Mouse (Mus musculus) megakaryocyte, adult 5-6 weeks (primary cell): ENCODE data around the gene Kpna7. TPM values are rescaled to one million over a fixed set of nuclear protein-coding genes. Genes with fewer than 3 reads are reported as not detected.
A peak's percentile ranks its signal among the peaks of the same experiment; 100 is the strongest.
"Not testable (repeated sequence)": the region's sequence is repeated elsewhere in the genome, so short reads cannot be mapped to it uniquely, and the experiment has no call there.

ENCODE experiments used
- ATAC-seq: 2 replicates; pipeline ENCODE4 v1.8.0; 2016; ENCODE audit warnings: mild to moderate bottlenecking, inconsistent platforms; ENCODE audit not compliant: poor library complexity, severe bottlenecking
- total RNA-seq, 2 experiments: library from RNA; stranded (forward) in 1 of 2; stranded (reverse) in 1 of 2; fragments of 153-499, 151-499 nt in 1 of 2; fragments of 221-1000, 200-1000 nt in 1 of 2; gene quantifications; 2 replicates each; pipeline versions ENCODE4 v1.2.3 to v1.2.4; 2015 to 2017

Kpna7 gene
- total RNA-seq (2015) (not detected in 2 replicates), total RNA-seq (2017) (not detected in 2 replicates)

GRCm38 (mm10) chr5:145083632-145084451 is at the start of gene Kpna7, which contains the start of gene Arpc1a:
Gene Kpna7 (minus strand): TSS chr5:145084030.
Gene Arpc1a (plus strand): TSS chr5:145083830.
- peak; percentile 95 for ATAC-seq

- not testable (repeated sequence) for ATAC-seq
These were observed 49.4 kb upstream of the Kpna7 start for GRCm38 (mm10) chr5:145133275-145133674.

- ATAC-seq, result peak; percentile 22; the same call in 1 of the 2 replicates
These were observed 47.2 kb upstream of the Kpna7 start for GRCm38 (mm10) chr5:145130995-145131394.

GRCm38 (mm10) chr5:145130191-145130590 is 46.4 kb upstream of the Kpna7 start:
- ATAC-seq, result no peak

GRCm38 (mm10) chr5:145129773-145130172 is 45.9 kb upstream of the Kpna7 start:
- ATAC-seq, result not testable (repeated sequence)

- no peak for ATAC-seq
These were observed 45.3 kb upstream of the Kpna7 start for GRCm38 (mm10) chr5:145129124-145129523.

DNA sequence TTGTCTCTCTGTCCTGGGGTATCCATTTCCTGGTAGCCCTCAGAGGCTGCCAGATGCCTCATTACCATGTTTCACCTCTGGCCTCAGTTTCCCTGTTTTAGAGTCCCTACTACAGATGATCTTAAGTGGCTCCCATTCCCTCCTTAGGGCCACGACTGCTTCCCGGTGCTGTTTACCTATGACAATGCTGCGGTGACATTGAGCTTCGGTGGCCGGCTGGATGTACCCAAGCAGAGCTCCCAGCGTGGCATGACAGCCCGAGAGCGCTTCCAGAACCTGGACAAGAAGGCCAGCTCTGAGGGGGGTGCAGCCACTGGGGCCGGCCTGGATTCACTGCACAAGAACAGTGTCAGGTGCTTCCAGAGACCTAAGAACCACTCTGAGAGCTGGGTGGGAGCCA is 42.8 kb upstream of the Kpna7 start:
- ATAC-seq, result no peak

GRCm38 (mm10) chr5:145123396-145123795 is 39.6 kb upstream of the Kpna7 start:
- no peak for ATAC-seq

GRCm38 (mm10) chr5:145120921-145121320 is 37.1 kb upstream of the Kpna7 start:
- ATAC-seq, result no peak

- ATAC-seq, result peak; percentile 18; the same call in 1 of the 2 replicates
These were observed 35.6 kb upstream of the Kpna7 start for GRCm38 (mm10) chr5:145119385-145119784.

DNA sequence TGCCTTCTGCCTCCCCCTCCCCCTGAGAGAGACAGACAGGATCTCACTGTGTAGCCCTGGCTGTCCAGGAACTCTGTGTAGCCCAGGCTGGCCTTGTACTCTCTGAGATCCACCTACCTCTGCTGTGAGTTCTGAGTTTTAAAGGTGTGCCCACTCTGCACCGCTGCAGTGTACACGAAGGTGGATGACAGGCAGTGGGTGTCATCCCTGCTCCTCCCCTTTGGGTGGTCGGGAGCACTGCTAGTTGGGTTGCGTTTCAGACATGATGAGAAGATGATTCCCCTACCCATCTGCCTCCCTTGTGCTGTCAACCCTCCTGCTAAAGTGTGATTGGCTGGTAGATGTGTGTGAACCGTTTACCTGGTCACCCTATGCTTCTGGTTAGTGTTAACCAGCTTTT is 34.6 kb upstream of the Kpna7 start:
- no peak for ATAC-seq

DNA sequence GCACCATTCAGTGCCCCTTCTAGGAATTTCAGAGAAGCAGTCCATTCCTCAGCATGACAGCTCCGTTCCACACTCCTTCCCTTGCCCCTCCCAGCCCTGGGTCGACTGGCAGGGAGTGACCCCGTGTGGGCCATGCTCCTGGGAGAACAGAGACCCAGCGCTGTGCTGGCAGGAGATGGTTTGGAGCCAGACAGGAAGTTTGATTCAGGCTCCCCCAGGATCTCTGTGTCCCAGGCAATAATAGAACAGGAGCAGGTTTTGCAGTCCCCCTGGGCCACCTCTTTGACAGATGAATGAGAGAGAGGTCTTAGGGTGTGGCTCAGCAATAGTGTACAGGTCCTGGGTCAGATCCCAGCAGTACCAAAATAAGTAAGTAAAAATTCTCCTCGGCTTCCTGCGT is 34.2 kb upstream of the Kpna7 start:
- ATAC-seq, result no peak

DNA sequence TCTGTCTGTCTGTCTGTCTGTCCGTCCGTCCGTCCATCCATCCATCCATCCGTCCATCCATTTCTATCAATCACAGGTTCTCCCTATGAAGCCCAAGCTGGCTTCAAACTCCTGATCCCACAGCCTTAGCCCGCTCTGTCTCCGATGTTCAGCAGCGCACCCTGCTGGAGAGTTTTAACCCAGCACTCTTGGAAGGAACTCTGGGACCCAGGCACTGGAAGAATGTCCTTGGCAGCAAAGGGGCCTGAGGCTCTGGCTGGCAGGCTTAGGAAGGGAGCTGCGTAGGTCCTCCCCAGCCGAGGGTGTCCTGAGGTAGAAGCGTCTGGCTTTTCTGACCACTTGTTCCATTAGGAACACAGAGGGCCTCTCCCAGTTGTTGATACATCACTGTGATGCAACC is 33.1 kb upstream of the Kpna7 start:
- ATAC-seq, result peak; percentile 25

DNA sequence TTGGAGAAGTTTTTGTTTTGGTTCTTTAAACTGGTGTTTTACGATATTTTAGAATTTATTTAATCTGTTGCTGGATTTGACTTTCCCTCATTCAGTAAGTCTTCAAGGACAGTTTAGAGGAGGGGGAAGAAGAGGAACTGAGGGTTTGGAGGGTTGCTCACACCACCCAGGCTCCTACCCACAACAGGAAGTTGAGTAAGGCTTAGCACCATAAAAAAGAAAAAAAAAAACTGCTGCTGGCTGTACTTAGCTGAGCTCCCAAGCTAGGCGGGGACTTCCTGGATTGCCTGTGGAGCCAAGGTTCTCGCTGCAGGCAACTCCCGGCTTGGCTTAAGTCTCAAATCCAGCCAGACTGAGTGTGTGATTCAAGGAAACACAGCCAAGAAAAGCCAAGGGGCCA is 32.5 kb upstream of the Kpna7 start:
- ATAC-seq, result peak; percentile 60

GRCm38 (mm10) chr5:145115736-145116135 is 31.9 kb upstream of the Kpna7 start:
- ATAC-seq, result no peak

- peak; percentile 66 for ATAC-seq
These were observed 31.0 kb upstream of the Kpna7 start for GRCm38 (mm10) chr5:145114606-145115473.

DNA sequence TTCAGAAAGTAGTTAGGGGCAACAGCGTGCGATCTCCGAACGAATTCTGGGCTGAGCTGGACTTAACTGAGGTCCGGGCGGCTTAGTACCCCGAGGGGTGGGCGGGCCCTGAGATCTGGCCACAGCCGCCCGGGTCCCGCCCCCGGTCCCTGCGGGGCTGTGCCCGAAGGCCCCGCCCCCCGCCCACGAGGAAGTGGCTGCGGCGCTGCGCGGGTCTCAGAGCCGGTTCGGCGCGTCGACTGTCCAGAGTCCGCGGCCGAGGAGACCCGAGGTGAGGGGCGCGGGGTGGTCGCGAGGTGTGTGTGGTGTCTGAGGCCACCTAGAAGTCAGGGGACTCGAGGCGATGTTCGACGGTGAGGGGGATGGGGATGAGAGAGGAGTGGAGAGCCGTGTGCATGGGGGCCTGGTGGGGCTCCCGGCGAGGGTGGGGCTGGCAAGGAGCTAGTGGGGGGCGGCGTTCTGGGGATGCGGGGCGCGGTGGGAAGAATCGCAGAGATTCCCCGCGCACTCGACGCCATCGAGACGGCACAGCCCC is 30.3 kb upstream of the Kpna7 start, which contains the start of gene Arpc1b:
Gene Arpc1b, plus strand, starts transcription at position 145 of the 535 bp plus-strand sequence.
- peak; percentile 63 for ATAC-seq

DNA sequence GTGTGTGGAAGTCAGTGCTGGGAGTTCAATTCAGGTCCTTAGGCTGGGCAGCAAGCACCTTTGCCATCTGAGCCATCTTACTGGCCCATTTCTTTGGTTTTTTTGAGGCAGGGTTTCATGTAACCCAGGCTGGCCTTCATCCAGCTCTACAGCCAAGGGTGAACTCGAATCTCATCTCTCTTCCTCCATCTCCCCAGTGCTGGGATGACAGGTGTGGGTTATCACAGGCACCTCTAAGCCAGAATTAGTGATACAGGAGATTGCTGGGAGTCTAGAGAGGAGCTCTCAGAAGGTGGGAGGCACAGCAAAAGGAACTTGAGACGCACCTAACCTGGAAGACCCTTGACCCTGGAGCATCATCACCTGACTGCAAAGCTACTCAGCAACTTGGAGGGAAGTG is 29.6 kb upstream of the Kpna7 start:
- no peak for ATAC-seq

DNA sequence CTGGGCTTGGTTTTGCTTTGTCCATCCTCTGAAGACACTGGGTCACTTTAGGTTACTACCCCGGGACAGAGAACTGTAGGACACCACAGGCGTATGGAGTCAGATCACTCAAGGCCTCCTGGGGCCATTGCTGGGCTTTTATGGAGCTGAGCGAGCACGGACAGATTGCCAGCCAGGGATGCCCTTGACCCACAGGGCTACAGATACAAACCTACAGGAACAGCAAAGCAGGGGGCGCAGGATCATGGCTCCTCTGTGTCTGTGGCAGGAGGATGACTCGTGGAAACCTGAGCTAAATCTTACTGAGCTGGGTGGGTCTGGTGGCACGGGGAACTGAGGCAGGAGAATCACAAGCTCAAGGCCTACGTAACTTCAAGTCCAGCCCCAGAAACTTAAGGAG is 28.7 kb upstream of the Kpna7 start:
- no peak for ATAC-seq

DNA sequence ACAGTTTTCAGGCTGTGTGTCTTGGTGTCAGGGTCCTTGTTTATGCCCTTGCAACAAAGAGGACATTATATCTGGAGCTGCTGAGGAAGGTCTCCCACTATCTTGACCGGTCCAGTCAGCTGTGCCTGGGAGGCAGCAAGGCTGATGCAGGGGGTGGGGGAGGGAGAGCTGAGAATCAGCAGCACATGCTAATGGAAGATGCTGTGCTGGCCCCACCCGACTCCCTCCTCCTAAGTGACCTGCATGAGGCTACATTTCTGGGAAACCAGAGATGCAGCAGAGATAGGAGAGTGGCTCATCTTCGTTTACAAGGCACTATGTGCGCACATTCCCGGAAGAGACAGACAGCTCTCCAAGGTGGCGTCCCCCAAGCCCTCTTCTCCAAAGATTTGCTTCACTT is 26.6 kb upstream of the Kpna7 start:
- no peak for ATAC-seq

DNA sequence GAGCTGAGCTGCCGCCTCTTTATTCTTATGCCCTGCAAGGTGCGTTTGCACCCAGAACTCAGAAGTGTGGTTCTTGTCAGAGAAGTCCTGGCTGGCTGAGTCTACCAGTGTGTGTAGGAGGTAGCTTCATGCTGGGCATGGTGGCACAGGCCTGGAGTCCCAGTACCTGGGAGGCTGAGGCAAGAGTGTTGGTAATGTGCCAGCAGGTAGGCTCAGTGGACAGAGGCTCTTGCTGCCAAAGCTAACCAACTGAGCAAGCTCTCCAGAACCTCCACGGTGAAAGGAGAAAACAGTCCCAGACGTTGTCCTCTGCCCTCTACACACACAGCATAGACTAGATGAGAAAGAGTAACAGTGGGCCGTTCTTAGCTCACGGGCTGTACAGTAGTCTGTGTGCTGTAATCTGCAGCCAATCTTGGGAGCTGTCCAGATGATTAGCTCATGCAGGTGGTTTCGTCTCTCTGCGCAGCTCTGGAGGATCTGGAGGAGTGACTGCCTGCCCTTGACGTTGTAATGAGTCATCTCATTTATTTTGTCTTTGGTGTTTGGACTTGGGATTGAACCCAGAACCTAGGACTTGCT is 22.0 kb upstream of the Kpna7 start:
- no peak for ATAC-seq
